25 mouse cellular contexts compared by ENCODE assay signal in genomic region chr1:119221012-119221411, GRCm38 (mm10).
DNase-seq lines count a peak whose midpoint lies in the region; ATAC-seq lines count a peak whose summit lies in the region.
"Had no signal": no experiment of that assay in that cellular context is flagged by ENCODE, and none has a peak within 500 bp of the region (broad histone marks: within the 10 kb centered on the region; RNA-seq: fewer than 3 reads in every experiment).

No protein-coding gene starts in this region.

- H3K36me3 ChIP-seq in kidney, embryonic 14.5 days (ENCODE audit: control insufficient read depth, insufficient read depth, low read length) = no peaks in the 10 kb centered on the region
- H3K36me3 ChIP-seq in kidney, embryonic 15.5 days = no peaks in the 10 kb centered on the region
- H3K36me3 ChIP-seq: forebrain, embryonic 10.5 days; G1E; heart, embryonic 10.5 days; heart, embryonic 13.5 days; hindbrain, embryonic 12.5 days; hindbrain, embryonic 15.5 days had no signal

- no peak for ATAC-seq in kidney, embryonic 14.5 days (ENCODE audit: low FRiP score, low TSS enrichment)
- no peak for ATAC-seq in kidney, embryonic 15.5 days (replicated peaks; ENCODE audit: low FRiP score)
- ATAC-seq: forebrain, embryonic 13.5 days; forebrain, embryonic 16.5 days; Patski had no signal

- no peak overlapping the region for H3K4me3 ChIP-seq in kidney, embryonic 14.5 days (ENCODE audit: low read length)
- H3K4me3 ChIP-seq in kidney, embryonic 15.5 days (replicated peaks) = no peak overlapping the region
- H3K4me3 ChIP-seq: forebrain, embryonic 10.5 days; forebrain, embryonic 13.5 days; heart, adult 2 months; heart, embryonic 10.5 days; heart, embryonic 13.5 days; hindbrain, embryonic 12.5 days; hindbrain, embryonic 15.5 days had no signal

- 78% methylated on average over 7 of the region's 7 CpGs for WGBS in kidney, embryonic 14.5 days
- 82% methylated on average over 7 of the region's 7 CpGs for WGBS in kidney, embryonic 15.5 days

- H3K27me3 ChIP-seq in kidney, embryonic 14.5 days (ENCODE audit: control insufficient read depth, insufficient read depth, low read length) = no peaks in the 10 kb centered on the region
- 0 out of 2 replicates have a peak, but pooled peaks cover 6% of the 10 kb centered on the region for H3K27me3 ChIP-seq in kidney, embryonic 15.5 days
- H3K27me3 ChIP-seq: CH12.LX; forebrain, embryonic 13.5 days; heart, embryonic 13.5 days; hindbrain, embryonic 15.5 days; Patski had no signal

- no peak overlapping the region for H3K27ac ChIP-seq in kidney, embryonic 14.5 days (ENCODE audit: low read depth, low read length)
- H3K27ac ChIP-seq in kidney, embryonic 15.5 days = no peak overlapping the region
- H3K27ac ChIP-seq: forebrain, embryonic 10.5 days; forebrain, embryonic 13.5 days; heart, adult 2 months; heart, embryonic 10.5 days; heart, embryonic 13.5 days; hindbrain, embryonic 12.5 days; hindbrain, embryonic 15.5 days had no signal

- H3K4me2 ChIP-seq in kidney, embryonic 14.5 days (replicated peaks; ENCODE audit: low read depth, low read length) = no peak overlapping the region
- no peak overlapping the region for H3K4me2 ChIP-seq in kidney, embryonic 15.5 days
- H3K4me2 ChIP-seq: forebrain, embryonic 13.5 days; heart, embryonic 13.5 days; hindbrain, embryonic 12.5 days; hindbrain, embryonic 15.5 days had no signal

- peak; percentile 30 to 33 for DNase-seq in cerebellum, postnatal 14 days
- no peak for DNase-seq in cerebellum, adult 9-10 months
- peak; percentile 63 for DNase-seq in kidney, adult 18-20 months
- peak; percentile 89 for DNase-seq in kidney, adult 9 months
- peak; percentile 52 to 62 for DNase-seq in kidney, postnatal 25 days
- DNase-seq in heart, postnatal 25 days (ENCODE audit: low spot score) = no peak
- DNase-seq: adrenal gland, postnatal 10 days; adrenal gland, postnatal 36 days; B cell, adult 2 months; gastrocnemius, postnatal 10 days; gastrocnemius, postnatal 36 days; heart, adult 2 months; heart, postnatal 14 days had no signal

- intact Hi-C loops in heart, postnatal 25 days (cut with DNase I) = no loop called here

- no peaks in the 10 kb centered on the region for H3K9me3 ChIP-seq in kidney, embryonic 14.5 days (ENCODE audit: control insufficient read depth, low read length)
- H3K9me3 ChIP-seq in kidney, embryonic 15.5 days (replicated peaks) = no peaks in the 10 kb centered on the region
- H3K9me3 ChIP-seq: forebrain, embryonic 10.5 days; forebrain, embryonic 13.5 days; heart, embryonic 10.5 days; heart, embryonic 13.5 days; hindbrain, embryonic 12.5 days; hindbrain, embryonic 15.5 days had no signal

- H3K9ac ChIP-seq in kidney, embryonic 14.5 days (ENCODE audit: low read depth, low read length) = no peak overlapping the region
- H3K9ac ChIP-seq in kidney, embryonic 15.5 days = no peak overlapping the region
- H3K9ac ChIP-seq: forebrain, embryonic 13.5 days; heart, embryonic 13.5 days; hindbrain, embryonic 12.5 days; hindbrain, embryonic 15.5 days had no signal

- no peaks in the 10 kb centered on the region for H3K4me1 ChIP-seq in kidney, embryonic 14.5 days (ENCODE audit: control insufficient read depth, insufficient read depth, low read length)
- H3K4me1 ChIP-seq in kidney, embryonic 15.5 days = no peaks in the 10 kb centered on the region
- H3K4me1 ChIP-seq: forebrain, embryonic 13.5 days; hindbrain, embryonic 12.5 days; hindbrain, embryonic 15.5 days had no signal

Comparison
In these comparisons a context has a peak if more than half of its experiments do, and no peak if none do; other contexts are left out.
1. DNase-seq: peak in cerebellum, postnatal 14 days (2 of 2), kidney, adult 18-20 months (single experiment), kidney, adult 9 months (single experiment) and kidney, postnatal 25 days (2 of 2); none in cerebellum, adult 9-10 months (single experiment) and heart, postnatal 25 days (single experiment).